Mouse (Mus musculus) CH12.LX (cell line): ENCODE measurements around the gene Fbxo36.

Experiments
- E2F4 ChIP-seq: IDR thresholded peaks from 2 replicates; pipeline ENCODE4 v1.6.1; 2011; ENCODE audit warnings: low read depth, low read length, improper control_type of control experiment; ENCODE audit not compliant: insufficient replicate concordance
- ZC3H11A ChIP-seq: IDR thresholded peaks from 2 replicates; pipeline ENCODE4 v1.6.1; 2012; ENCODE audit warnings: low read depth, mild to moderate bottlenecking, inconsistent platforms, low read length, improper control_type of control experiment

- TF ChIP-seq E2F4 (no peak), ZC3H11A (no peak)
Observed at GRCm38 (mm10) chr1:84859597-84859996, 20.0 kb downstream of the Fbxo36 start.
